Mouse (Mus musculus) ES-E14 (cell line): ENCODE measurements around the gene Macrod2.

Experiments used
- HCFC1 ChIP-seq: IDR thresholded peaks from 2 replicates; pipeline ENCODE4 v1.6.1; 2012; ENCODE audit warnings: low read length, inconsistent platforms, borderline replicate concordance; ENCODE audit not compliant: insufficient read depth
- MAFK ChIP-seq: IDR thresholded peaks from 2 replicates; pipeline ENCODE4 v1.6.1; 2014; ENCODE audit warnings: mild to moderate bottlenecking, low read depth, low read length, inconsistent platforms; ENCODE audit not compliant: insufficient read depth
- ZNF384 ChIP-seq: IDR thresholded peaks from 2 replicates; pipeline ENCODE4 v1.6.1; 2012; ENCODE audit warnings: low read depth, low read length, inconsistent platforms

DNA sequence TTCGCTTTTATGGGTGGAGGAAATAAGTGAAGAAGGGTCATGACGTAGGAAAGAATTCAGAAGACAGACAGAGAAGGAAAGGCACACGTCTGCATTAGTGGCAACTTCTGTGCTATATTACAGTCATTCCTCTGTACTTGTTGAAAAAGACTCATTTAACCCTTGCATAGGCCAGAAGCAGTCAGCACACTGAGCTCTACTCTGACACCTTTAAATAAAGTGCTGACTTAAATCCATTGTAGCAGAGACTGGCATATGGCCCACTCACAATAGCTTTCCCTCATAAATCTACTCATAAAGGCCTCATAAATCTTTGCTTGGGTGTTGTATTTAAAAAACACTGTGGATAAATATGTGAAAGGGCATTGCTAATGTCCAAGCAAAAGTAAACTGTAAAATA, 1733.0 kb downstream of the Macrod2 start:
- TF ChIP-seq ZNF384 (no peak), HCFC1 (no peak), MAFK (no peak)
